Comparison of ENCODE assay signal across 8 mouse cellular contexts in genomic region chr3:103737778-103738571, GRCm38 (mm10). TPM values are rescaled to one million over a fixed set of nuclear protein-coding genes. Genes with fewer than 3 reads are reported as not detected.
DNase-seq lines count a peak whose midpoint lies in the region; ATAC-seq and TF ChIP-seq lines count a peak whose summit lies in the region.

TSS of gene Olfml3 (minus strand) at chr3:103738001.

- peak; percentile 76 for DNase-seq in ES-E14 (ENCODE audit: low read depth, low spot score)
- DNase-seq in cerebellum, adult 11 months: peak; percentile 81
- DNase-seq in forebrain, embryonic 14.5 days (ENCODE audit: low spot score): peak; percentile 94
- peak; percentile 93 to 96 for DNase-seq in heart, postnatal 10 days
- peak; percentile 95 to 97 for DNase-seq in kidney, postnatal 4 days
- DNase-seq in telencephalon, adult 2 months (ENCODE audit: low read depth, low spot score): peak; percentile 76

- H3K9ac ChIP-seq in ES-E14 (ENCODE audit: insufficient read depth, low read depth, low read length, poor library complexity, severe bottlenecking): no peak within 1 kb of the TSS
- H3K9ac ChIP-seq in forebrain, embryonic 14.5 days (ENCODE audit: low read length): peak within 1 kb of the TSS; percentile 22; the same call in 1 of the 2 replicates
- H3K9ac ChIP-seq in liver, embryonic 16.5 days (ENCODE audit: low read depth, low read length): peak within 1 kb of the TSS; percentile 9; the same call in 1 of the 2 replicates
- peak within 1 kb of the TSS; percentile 58 for H3K9ac ChIP-seq in neural tube, embryonic 13.5 days

- ATAC-seq in forebrain, embryonic 14.5 days: peak; percentile 71
- ATAC-seq in liver, embryonic 16.5 days (ENCODE audit: low read depth): peak; percentile 69
- peak; percentile 68 for ATAC-seq in neural tube, embryonic 13.5 days (ENCODE audit: low read depth)

- peak within 1 kb of the TSS in 1 of 2 experiments; percentile 26; a peak in 1 of 4 replicates for H3K4me3 ChIP-seq in ES-E14 (ENCODE audit: insufficient read depth in 1 of 2, low read depth in 1 of 2, low read length in 2 of 2, poor library complexity in 1 of 2, severe bottlenecking in 1 of 2)
- H3K4me3 ChIP-seq in forebrain, embryonic 14.5 days (ENCODE audit: low read depth, low read length): no peak within 1 kb of the TSS
- peak within 1 kb of the TSS; percentile 48 for H3K4me3 ChIP-seq in liver, embryonic 16.5 days (ENCODE audit: low read depth, low read length)
- H3K4me3 ChIP-seq in neural tube, embryonic 13.5 days: peak within 1 kb of the TSS; percentile 25

- peaks cover 3 to 13% of the 10 kb centered on the region in 2 experiments; a peak in 1 of 4 replicates for H3K4me1 ChIP-seq in ES-E14 (ENCODE audit: control insufficient read depth in 2 of 2, insufficient read depth in 2 of 2, low read length in 2 of 2, poor library complexity in 1 of 2)
- H3K4me1 ChIP-seq in forebrain, embryonic 14.5 days (ENCODE audit: control insufficient read depth, insufficient read depth, low read length): peaks cover 38% of the 10 kb centered on the region
- peaks cover 12% of the 10 kb centered on the region for H3K4me1 ChIP-seq in liver, embryonic 16.5 days (ENCODE audit: control insufficient read depth, low read depth, low read length)
- peaks cover 62% of the 10 kb centered on the region for H3K4me1 ChIP-seq in neural tube, embryonic 13.5 days (replicated peaks)

- under 1% methylated on average over 18 of the region's 18 CpGs for WGBS in forebrain, embryonic 14.5 days
- WGBS in liver, embryonic 16.5 days (ENCODE audit: insufficient replicate concordance): 2% methylated on average over 18 of the region's 18 CpGs
- under 1% methylated on average over 18 of the region's 18 CpGs for WGBS in neural tube, embryonic 13.5 days

- H3K9me3 ChIP-seq in ES-E14 (ENCODE audit: control insufficient read depth, insufficient read depth, low read depth, low read length): no peaks in the 10 kb centered on the region
- H3K9me3 ChIP-seq in forebrain, embryonic 14.5 days (replicated peaks; ENCODE audit: control insufficient read depth, low read length): no peaks in the 10 kb centered on the region
- no peaks in the 10 kb centered on the region for H3K9me3 ChIP-seq in liver, embryonic 16.5 days (replicated peaks; ENCODE audit: control insufficient read depth, low read length)
- no peaks in the 10 kb centered on the region for H3K9me3 ChIP-seq in neural tube, embryonic 13.5 days

- peaks cover 3% of the 10 kb centered on the region; the same call in 1 of the 2 replicates for H3K36me3 ChIP-seq in ES-E14 (ENCODE audit: control insufficient read depth, insufficient read depth, low read length, poor library complexity, severe bottlenecking)
- H3K36me3 ChIP-seq in forebrain, embryonic 14.5 days (ENCODE audit: control insufficient read depth, insufficient read depth, low read length): peaks cover 6% of the 10 kb centered on the region; the same call in 1 of the 2 replicates
- peaks cover 12% of the 10 kb centered on the region for H3K36me3 ChIP-seq in liver, embryonic 16.5 days (ENCODE audit: control insufficient read depth, insufficient read depth)
- peaks cover 12% of the 10 kb centered on the region for H3K36me3 ChIP-seq in neural tube, embryonic 13.5 days

- H3K27me3 ChIP-seq in forebrain, embryonic 14.5 days (replicated peaks; ENCODE audit: control insufficient read depth, insufficient read depth, low read length): no peaks in the 10 kb centered on the region
- H3K27me3 ChIP-seq in liver, embryonic 16.5 days (ENCODE audit: control insufficient read depth, insufficient read depth, low read depth, low read length): no peaks in the 10 kb centered on the region
- H3K27me3 ChIP-seq in neural tube, embryonic 13.5 days: no peaks in the 10 kb centered on the region

- H3K27ac ChIP-seq in ES-E14 (ENCODE audit: insufficient read depth, low read depth, low read length, poor library complexity, severe bottlenecking): no peak within 1 kb of the TSS
- H3K27ac ChIP-seq in forebrain, embryonic 14.5 days (ENCODE audit: low read depth, low read length): peak within 1 kb of the TSS; percentile 76
- H3K27ac ChIP-seq in liver, embryonic 16.5 days (ENCODE audit: low read length): no peak within 1 kb of the TSS
- H3K27ac ChIP-seq in neural tube, embryonic 13.5 days (replicated peaks): peak within 1 kb of the TSS; percentile 88

- in situ Hi-C loops in ES-E14 (cut with MboI; ENCODE audit: low sequenced_read_pairs in 2 of 2, unreplicated experiment in 2 of 2): loop anchor here in 1 of 2 experiments (5.0 kb wide), 1 partner anchor 106 kb away; no protein-coding TSS in a partner anchor

- peak within 1 kb of the TSS; percentile 42 for H3K4me2 ChIP-seq in forebrain, embryonic 14.5 days (ENCODE audit: low read length)
- peak within 1 kb of the TSS; percentile 66 for H3K4me2 ChIP-seq in liver, embryonic 16.5 days (ENCODE audit: low read depth, low read length)
- peak within 1 kb of the TSS; percentile 54 for H3K4me2 ChIP-seq in neural tube, embryonic 13.5 days

- intact Hi-C loops in heart, postnatal 10 days (cut with DNase I): loop anchor here (1.0 to 5.0 kb wide), 5 partner anchors 47 to 345 kb away; no protein-coding TSS in a partner anchor

TF ChIP-seq in ES-E14, 5 proteins besides CTCF, POLR2A, EP300 and RAD21:
- TF ChIP-seq HCFC1 (IDR thresholded peaks at IDR 0.05; ENCODE audit: borderline replicate concordance, insufficient read depth, low read length) (no peak), CHD2 (IDR thresholded peaks at IDR 0.05; ENCODE audit: low read depth, low read length) (peak; percentile 47; the same call in 1 of the 2 replicates), ZC3H11A (IDR thresholded peaks at IDR 0.05; ENCODE audit: borderline replicate concordance, low read depth, low read length) (peak; percentile 66; the same call in 1 of the 2 replicates)

RNA-seq across cellular contexts. Expression of gene Olfml3, which starts in this region (rescaled TPM):
- total RNA-seq in ES-E14 (2012; rRNA removed): 0.79 and 1.2 TPM in 2 replicates
- 5.6 and 6.3 TPM in 2 replicates for polyA plus RNA-seq in forebrain, embryonic 14.5 days (2014; fragmentation: Nextera tagmentation; extraction: Ambion mirVana)
- 1 to 10 TPM; 7.6 to 7.9 TPM for total RNA-seq in heart, postnatal 10 days (2021)
- 1.8 and 2.0 TPM in 2 replicates for polyA plus RNA-seq in liver, embryonic 16.5 days (2015; fragmentation: Nextera tagmentation; extraction: Ambion mirVana)
- 14.2 and 16.8 TPM in 2 replicates for polyA plus RNA-seq in neural tube, embryonic 13.5 days (2015; fragmentation: Nextera tagmentation; extraction: Ambion mirVana)

Comparison
In these comparisons a context has a peak if more than half of its experiments do, and no peak if none do; other contexts are left out.
1. H3K27ac ChIP-seq: peak in forebrain, embryonic 14.5 days (single experiment) and neural tube, embryonic 13.5 days (single experiment); none in ES-E14 (single experiment) and liver, embryonic 16.5 days (single experiment).
2. Peak in every context shown above with its lines, with median percentiles within 50 percentile points of each other: DNase-seq, ATAC-seq and H3K4me2 ChIP-seq.